Mouse (Mus musculus) stomach, embryonic 15.5 days (tissue): ENCODE measurements at regions not wholly inside any gene's neighbourhood (a gene's known extent, or its start where the extent isn't known, plus 50 kb on each side); places are given as distances from the start of the nearest gene placed in this dataset.

Experiments used
- ATAC-seq: fragments of 200-750 bp; cut with Nextera tagmentation; 2 replicates; pipeline ENCODE4 v1.8.0; 2017; ENCODE audit warnings: low read depth, moderate number of reproducible peaks, moderate TSS enrichment; ENCODE audit not compliant: insufficient read depth, low FRiP score
- H3K27ac ChIP-seq: fragments of 300-500 bp; sonication (generic); 2 replicates; pipeline ENCODE4 v1.5.1; 2015; ENCODE audit warnings: mild to moderate bottlenecking, inconsistent platforms
- H3K27me3 ChIP-seq: fragments of 300-500 bp; sonication (generic); replicated peaks from 2 replicates; pipeline ENCODE4 v1.6.1; 2015; ENCODE audit warnings: inconsistent platforms
- H3K36me3 ChIP-seq: fragments of 300-500 bp; sonication (generic); 2 replicates; pipeline ENCODE4 v1.6.1; 2015; ENCODE audit warnings: inconsistent platforms
- H3K4me1 ChIP-seq: fragments of 300-500 bp; sonication (generic); 2 replicates; pipeline ENCODE4 v1.6.1; 2015; ENCODE audit warnings: inconsistent platforms
- H3K4me2 ChIP-seq: fragments of 300-500 bp; sonication (generic); 2 replicates; pipeline ENCODE4 v1.6.1; 2015; ENCODE audit warnings: mild to moderate bottlenecking, inconsistent platforms
- H3K4me3 ChIP-seq: fragments of 300-500 bp; sonication (generic); replicated peaks from 2 replicates; pipeline ENCODE4 v1.5.1; 2015; ENCODE audit warnings: inconsistent platforms
- H3K9ac ChIP-seq: fragments of 300-500 bp; sonication (generic); 2 replicates; pipeline ENCODE4 v1.6.1; 2015; ENCODE audit warnings: inconsistent platforms
- H3K9me3 ChIP-seq: fragments of 300-500 bp; sonication (generic); 2 replicates; pipeline ENCODE4 v1.6.1; 2016; ENCODE audit warnings: inconsistent platforms
- WGBS: fragments of 180-500 bp; shearing (Covaris S2); methylation state at CpG from one replicate; pipeline ENCODE4 v1.1.7; 2015; 5-methylcytosine and 5-hydroxymethylcytosine counted together

GRCm38 (mm10) chr15:6934564-6934980 lies 59.8 kb upstream of the Osmr start:
- Histone ChIP-seq H3K9me3 (no peaks in the 10 kb centered on the region), H3K4me1 (no peaks in the 10 kb centered on the region), H3K4me2 (no peak overlapping the region), H3K27me3 (no peaks in the 10 kb centered on the region), H3K36me3 (no peaks in the 10 kb centered on the region), H3K4me3 (no peak overlapping the region), H3K27ac (no peak overlapping the region), H3K9ac (no peak overlapping the region)
- WGBS: 63% methylated on average over 4 of the region's 4 CpGs
- ATAC-seq: no peak

DNA sequence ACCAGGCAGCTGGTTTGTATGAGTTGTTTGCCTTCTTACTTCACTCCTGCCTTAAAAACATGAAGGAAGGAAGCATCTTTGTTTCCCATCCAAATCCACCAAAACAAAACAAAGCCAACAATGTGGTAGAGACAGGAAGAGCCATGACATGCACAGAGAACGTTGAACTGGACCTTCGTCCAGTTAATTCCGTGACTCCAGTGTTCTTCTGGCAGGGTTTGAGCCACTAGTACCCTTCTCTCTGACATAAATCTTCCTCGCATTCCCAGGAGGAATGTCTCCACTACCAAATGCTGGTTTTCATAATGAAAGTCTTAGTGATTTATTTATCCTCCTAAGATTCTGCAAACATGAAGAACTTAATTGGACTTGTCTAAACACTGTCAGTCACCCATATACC lies 66.7 kb upstream of the Osmr start:
- WGBS: 47% methylated on average over 4 of the region's 4 CpGs
- ATAC-seq: no peak

DNA sequence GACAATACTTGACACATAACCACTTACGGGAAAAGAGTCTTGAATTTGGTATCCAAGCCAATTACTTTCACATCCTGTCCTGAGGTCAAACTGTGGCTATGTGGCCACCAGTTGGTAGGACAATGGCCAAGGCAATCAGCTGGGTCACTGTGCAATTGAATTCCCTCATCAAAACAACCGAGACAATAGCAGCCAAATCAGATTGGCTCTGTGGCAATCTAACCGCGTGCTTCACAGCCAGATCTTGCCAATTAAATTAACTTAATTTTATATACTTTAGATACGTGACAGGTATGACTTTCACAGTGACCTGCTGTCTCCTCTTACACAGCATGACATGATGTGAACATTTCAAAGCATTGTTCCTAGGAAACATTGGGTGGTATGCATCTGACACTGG lies 74.5 kb upstream of the Osmr start:
- H3K4me3 ChIP-seq: no peak overlapping the region
- no peak for ATAC-seq
- H3K4me1 ChIP-seq: no peaks in the 10 kb centered on the region
- no peaks in the 10 kb centered on the region for H3K9me3 ChIP-seq
- H3K36me3 ChIP-seq: no peaks in the 10 kb centered on the region
- H3K4me2 ChIP-seq: no peak overlapping the region
- H3K9ac ChIP-seq: no peak overlapping the region
- no peaks in the 10 kb centered on the region for H3K27me3 ChIP-seq
- WGBS: 68% methylated on average over 5 of the region's 5 CpGs
- no peak overlapping the region for H3K27ac ChIP-seq

More for the DNA sequence above, 66.7 kb upstream of the Osmr start:
- H3K9ac ChIP-seq: no peak overlapping the region
- H3K36me3 ChIP-seq: no peaks in the 10 kb centered on the region
- no peaks in the 10 kb centered on the region for H3K9me3 ChIP-seq
- H3K4me3 ChIP-seq: no peak overlapping the region
- H3K27ac ChIP-seq: no peak overlapping the region
- no peaks in the 10 kb centered on the region for H3K27me3 ChIP-seq
- no peaks in the 10 kb centered on the region for H3K4me1 ChIP-seq
- no peak overlapping the region for H3K4me2 ChIP-seq

DNA sequence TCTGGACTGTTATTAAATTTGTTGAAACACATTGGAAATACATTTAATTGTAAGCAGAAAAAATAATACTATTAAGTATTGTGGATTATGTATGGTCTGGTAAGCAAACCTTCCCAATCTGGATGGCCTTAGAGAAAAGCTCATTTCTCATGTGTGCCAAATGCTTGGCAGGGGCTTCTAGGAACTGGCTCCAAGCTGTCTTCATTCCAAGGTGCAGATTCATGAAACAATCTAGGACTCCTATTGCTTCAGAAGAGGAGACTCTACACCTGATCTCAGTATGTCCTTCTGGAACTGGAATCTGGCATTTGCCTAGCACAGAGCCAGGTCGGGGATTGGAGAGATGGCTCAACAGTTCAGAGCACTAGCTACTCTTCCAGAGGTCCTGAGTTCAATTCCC lies 74.9 kb upstream of the Osmr start:
- 71% methylated on average over 1 of the region's 1 CpGs for WGBS
- Histone ChIP-seq H3K9me3 (no peaks in the 10 kb centered on the region), H3K4me2 (no peak overlapping the region), H3K4me1 (no peaks in the 10 kb centered on the region), H3K36me3 (no peaks in the 10 kb centered on the region), H3K4me3 (no peak overlapping the region), H3K27ac (no peak overlapping the region), H3K9ac (no peak overlapping the region), H3K27me3 (no peaks in the 10 kb centered on the region)
- ATAC-seq: no peak

- Histone ChIP-seq H3K27me3 (no peaks in the 10 kb centered on the region), H3K27ac (no peak overlapping the region), H3K4me1 (no peaks in the 10 kb centered on the region), H3K4me2 (no peak overlapping the region), H3K4me3 (no peak overlapping the region), H3K9ac (no peak overlapping the region), H3K36me3 (no peaks in the 10 kb centered on the region), H3K9me3 (no peaks in the 10 kb centered on the region)
- no peak for ATAC-seq
- 87% methylated on average over 8 of the region's 8 CpGs for WGBS
These were observed 75.7 kb upstream of the Osmr start for GRCm38 (mm10) chr15:6950503-6950902.

DNA sequence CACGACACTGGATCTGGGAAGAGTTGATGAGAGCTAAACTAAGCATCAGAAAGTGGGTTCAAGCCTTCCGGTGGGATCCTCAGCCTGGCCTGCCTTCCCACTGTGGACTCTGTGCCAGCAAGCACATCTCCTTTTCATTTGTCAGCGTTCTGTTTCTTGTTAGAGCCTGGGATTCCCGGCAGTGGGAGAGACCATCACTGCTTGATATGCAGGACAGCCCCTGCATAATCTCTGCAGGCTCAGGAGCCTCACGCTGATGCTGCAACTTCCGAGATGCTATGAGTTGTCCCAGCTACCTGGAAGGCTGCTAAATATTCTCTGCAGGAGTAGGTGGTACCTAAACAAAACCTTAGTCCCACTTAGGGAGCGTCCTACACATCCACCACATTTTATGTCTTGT lies 78.8 kb upstream of the Osmr start:
- no peak overlapping the region for H3K27ac ChIP-seq
- H3K4me1 ChIP-seq: no peaks in the 10 kb centered on the region
- ATAC-seq: no peak
- no peaks in the 10 kb centered on the region for H3K27me3 ChIP-seq
- no peak overlapping the region for H3K4me3 ChIP-seq
- no peaks in the 10 kb centered on the region for H3K9me3 ChIP-seq
- 34% methylated on average over 7 of the region's 7 CpGs for WGBS
- no peaks in the 10 kb centered on the region for H3K36me3 ChIP-seq
- no peak overlapping the region for H3K9ac ChIP-seq
- no peak overlapping the region for H3K4me2 ChIP-seq

DNA sequence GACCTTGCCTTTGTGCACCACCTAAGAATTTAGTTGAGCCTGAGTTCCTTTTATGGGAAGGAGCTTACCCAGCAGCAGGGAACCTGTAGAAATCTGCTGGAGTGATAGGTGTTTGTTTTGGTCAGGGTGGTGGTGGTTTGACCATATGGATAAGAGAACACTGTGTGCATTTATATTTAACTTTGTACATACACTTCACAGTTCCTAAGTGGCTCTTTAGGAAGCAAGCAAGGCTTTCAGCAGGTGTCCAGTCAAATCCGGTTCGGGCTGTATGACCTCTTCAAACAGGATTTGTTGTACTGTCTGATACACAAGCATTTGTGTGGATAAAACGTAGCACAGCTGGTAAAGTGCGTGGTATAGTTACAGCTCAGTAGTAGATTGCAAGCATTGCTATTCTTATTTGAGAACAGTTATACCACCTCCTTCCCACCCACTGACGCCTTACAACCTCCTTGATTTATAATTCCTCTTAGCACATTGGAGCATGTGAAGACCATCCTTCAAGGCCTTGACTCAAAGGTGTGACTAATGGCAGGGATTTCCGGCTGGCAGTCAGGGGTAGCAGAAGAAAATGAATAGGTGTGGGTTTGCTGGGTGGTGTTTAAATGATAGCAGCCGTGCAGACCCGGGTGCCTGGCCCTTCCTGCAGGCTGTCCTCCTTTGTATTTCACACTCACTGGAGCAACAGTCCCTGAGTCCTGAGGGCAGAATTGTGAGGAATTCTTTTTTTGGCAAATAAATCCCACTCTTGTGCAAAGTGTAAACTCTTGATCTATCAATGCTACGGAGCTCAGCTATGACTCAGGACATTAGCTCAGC lies 79.4 kb upstream of the Osmr start:
- Histone ChIP-seq H3K27me3 (no peaks in the 10 kb centered on the region), H3K36me3 (no peaks in the 10 kb centered on the region), H3K9ac (no peak overlapping the region), H3K4me3 (no peak overlapping the region), H3K4me2 (no peak overlapping the region), H3K4me1 (no peaks in the 10 kb centered on the region), H3K27ac (no peak overlapping the region), H3K9me3 (no peaks in the 10 kb centered on the region)
- no peak for ATAC-seq
- WGBS: 35% methylated on average over 9 of the region's 9 CpGs

DNA sequence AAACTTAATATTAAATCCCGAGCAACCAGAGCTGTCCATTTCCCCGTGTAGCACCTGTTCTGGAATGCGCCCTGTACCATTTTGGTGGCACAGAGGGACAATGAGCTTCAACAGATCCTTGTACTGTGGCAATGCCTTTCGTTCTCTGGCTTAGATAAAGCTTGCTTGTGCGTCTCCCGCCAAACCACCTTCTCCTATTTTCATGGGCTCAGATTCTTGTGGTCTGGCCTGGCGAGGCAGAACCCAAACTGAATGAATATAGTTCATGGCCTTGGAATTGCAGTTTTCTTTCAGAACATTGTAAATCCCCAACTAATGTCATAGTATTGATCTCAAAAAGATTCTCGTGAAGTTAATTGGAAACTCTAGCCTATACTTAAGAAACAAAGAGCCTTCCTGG lies 85.1 kb upstream of the Osmr start:
- Histone ChIP-seq H3K9ac (no peak overlapping the region), H3K4me3 (no peak overlapping the region), H3K27me3 (no peaks in the 10 kb centered on the region), H3K36me3 (no peaks in the 10 kb centered on the region), H3K4me1 (no peaks in the 10 kb centered on the region), H3K9me3 (no peaks in the 10 kb centered on the region), H3K4me2 (no peak overlapping the region), H3K27ac (no peak overlapping the region)
- no peak for ATAC-seq
- WGBS: 84% methylated on average over 8 of the region's 8 CpGs

- no peak overlapping the region for H3K9ac ChIP-seq
- no peak overlapping the region for H3K27ac ChIP-seq
- no peaks in the 10 kb centered on the region for H3K9me3 ChIP-seq
- H3K27me3 ChIP-seq: no peaks in the 10 kb centered on the region
- no peak for ATAC-seq
- no peak overlapping the region for H3K4me3 ChIP-seq
- H3K4me2 ChIP-seq: no peak overlapping the region
- H3K36me3 ChIP-seq: no peaks in the 10 kb centered on the region
- WGBS: 76% methylated on average over 11 of the region's 11 CpGs
- H3K4me1 ChIP-seq: no peaks in the 10 kb centered on the region
These were observed 86.3 kb upstream of the Osmr start for GRCm38 (mm10) chr15:6960753-6961746.

DNA sequence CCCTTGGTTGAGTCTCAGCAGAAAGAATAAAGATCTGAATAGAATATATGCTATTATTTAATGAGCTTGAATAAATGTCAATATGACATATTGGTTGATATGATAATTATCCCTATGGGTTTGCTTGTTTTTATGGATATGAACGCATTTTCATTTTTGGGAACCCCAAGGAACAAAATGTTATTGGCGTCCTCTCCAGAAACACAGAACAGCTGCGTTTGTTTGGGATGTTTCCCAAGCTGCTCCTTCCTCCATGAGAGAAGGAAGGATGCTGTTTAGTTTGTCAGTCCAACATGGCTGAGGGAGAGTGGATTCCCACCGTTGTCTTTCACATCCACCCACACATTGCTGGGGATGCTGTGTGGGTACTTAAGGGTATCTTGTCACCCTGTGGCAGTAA lies 89.9 kb upstream of the Osmr start:
- H3K4me1 ChIP-seq: no peaks in the 10 kb centered on the region
- no peaks in the 10 kb centered on the region for H3K9me3 ChIP-seq
- no peak overlapping the region for H3K9ac ChIP-seq
- H3K36me3 ChIP-seq: no peaks in the 10 kb centered on the region
- H3K4me3 ChIP-seq: no peak overlapping the region
- no peak overlapping the region for H3K4me2 ChIP-seq
- 79% methylated on average over 4 of the region's 4 CpGs for WGBS
- H3K27ac ChIP-seq: no peak overlapping the region
- ATAC-seq: no peak
- H3K27me3 ChIP-seq: no peaks in the 10 kb centered on the region

DNA sequence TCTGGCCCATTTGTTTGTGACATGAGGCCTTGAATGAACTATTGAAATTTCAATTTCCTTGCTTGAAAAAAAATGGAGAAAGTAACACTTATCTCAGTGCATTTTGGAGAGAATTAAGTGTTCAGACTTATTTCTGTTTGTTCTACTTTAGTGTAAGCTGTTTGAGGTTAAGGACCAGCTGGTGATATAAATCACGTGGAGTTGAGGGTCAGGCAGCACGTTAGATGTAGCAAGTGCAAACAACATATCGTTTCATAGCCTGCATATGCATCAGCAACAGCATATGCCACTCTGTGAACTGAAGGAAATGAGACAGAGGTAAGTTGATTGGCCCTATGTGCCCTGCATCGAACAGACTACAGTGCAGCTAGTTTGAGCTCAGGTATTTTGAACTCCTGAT lies 90.7 kb upstream of the Osmr start:
- Histone ChIP-seq H3K9ac (no peak overlapping the region), H3K4me2 (no peak overlapping the region), H3K4me1 (no peaks in the 10 kb centered on the region), H3K27ac (no peak overlapping the region), H3K27me3 (no peaks in the 10 kb centered on the region), H3K36me3 (no peaks in the 10 kb centered on the region), H3K9me3 (no peaks in the 10 kb centered on the region), H3K4me3 (no peak overlapping the region)
- WGBS: 41% methylated on average over 4 of the region's 4 CpGs
- ATAC-seq: no peak

- 54% methylated on average over 4 of the region's 4 CpGs for WGBS
- Histone ChIP-seq H3K4me3 (no peak overlapping the region), H3K27me3 (no peaks in the 10 kb centered on the region), H3K4me2 (no peak overlapping the region), H3K27ac (no peak overlapping the region), H3K9me3 (no peaks in the 10 kb centered on the region), H3K36me3 (no peaks in the 10 kb centered on the region), H3K4me1 (no peaks in the 10 kb centered on the region), H3K9ac (no peak overlapping the region)
- ATAC-seq: no peak
These were observed 99.6 kb upstream of the Osmr start for GRCm38 (mm10) chr15:6974410-6974809.
